Mouse (Mus musculus) skeletal muscle tissue, postnatal 0 days (tissue): ENCODE data around the gene Sipa1. TPM values are rescaled to one million over a fixed set of nuclear protein-coding genes. Genes with fewer than 3 reads are reported as not detected.

Experiments used
- microRNA-seq, 2 experiments: library from miRNA; unstranded; fragments of <30 nt; microRNA quantifications; one replicate each; pipeline ENCODE4; 2016
- polyA plus RNA-seq: library from polyadenylated mRNA; unstranded; fragments of >200 nt; fragmentation: Nextera tagmentation; extraction: Ambion mirVana; gene quantifications from 2 replicates; pipeline ENCODE4 v1.2.1, GENCODE M21; 2015

Gene Sipa1
- 20.3 and 21.1 TPM in 2 replicates for polyA plus RNA-seq

GRCm38 (mm10) chr19:5662981-5663913 lies at the start of gene Sipa1:
Gene Sipa1, minus strand, starts transcription at chr19:5663707.

DNA sequence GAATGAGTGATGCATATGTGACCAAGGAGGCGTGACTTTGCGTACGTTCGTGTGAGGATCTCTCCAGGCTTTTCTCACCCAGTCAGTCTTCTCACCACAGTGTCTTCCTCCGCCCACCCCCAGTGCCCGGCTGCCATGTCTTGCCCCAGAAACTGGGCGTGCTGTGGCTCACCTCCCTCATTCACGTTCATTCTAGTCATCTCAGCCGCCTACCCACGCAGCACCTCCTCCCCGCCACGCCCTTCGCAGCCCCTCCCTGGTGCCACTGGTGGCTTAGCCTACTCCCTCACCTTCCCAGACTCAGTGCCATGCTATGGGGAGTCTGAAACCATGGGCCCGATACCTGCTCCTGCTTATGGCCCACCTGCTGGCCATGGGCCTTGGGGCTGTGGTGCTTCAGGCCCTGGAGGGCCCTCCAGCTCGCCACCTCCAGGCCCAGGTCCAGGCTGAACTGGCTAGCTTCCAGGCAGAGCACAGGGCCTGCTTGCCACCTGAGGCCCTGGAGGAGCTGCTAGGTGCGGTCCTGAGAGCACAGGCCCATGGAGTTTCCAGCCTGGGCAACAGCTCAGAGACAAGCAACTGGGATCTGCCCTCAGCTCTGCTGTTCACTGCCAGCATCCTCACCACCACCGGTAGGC lies 40.8 kb upstream of the Sipa1 start, which contains the start of gene Kcnk7:
Kcnk7 (plus strand) TSS at position 205 of the 638 bp plus-strand sequence.

DNA sequence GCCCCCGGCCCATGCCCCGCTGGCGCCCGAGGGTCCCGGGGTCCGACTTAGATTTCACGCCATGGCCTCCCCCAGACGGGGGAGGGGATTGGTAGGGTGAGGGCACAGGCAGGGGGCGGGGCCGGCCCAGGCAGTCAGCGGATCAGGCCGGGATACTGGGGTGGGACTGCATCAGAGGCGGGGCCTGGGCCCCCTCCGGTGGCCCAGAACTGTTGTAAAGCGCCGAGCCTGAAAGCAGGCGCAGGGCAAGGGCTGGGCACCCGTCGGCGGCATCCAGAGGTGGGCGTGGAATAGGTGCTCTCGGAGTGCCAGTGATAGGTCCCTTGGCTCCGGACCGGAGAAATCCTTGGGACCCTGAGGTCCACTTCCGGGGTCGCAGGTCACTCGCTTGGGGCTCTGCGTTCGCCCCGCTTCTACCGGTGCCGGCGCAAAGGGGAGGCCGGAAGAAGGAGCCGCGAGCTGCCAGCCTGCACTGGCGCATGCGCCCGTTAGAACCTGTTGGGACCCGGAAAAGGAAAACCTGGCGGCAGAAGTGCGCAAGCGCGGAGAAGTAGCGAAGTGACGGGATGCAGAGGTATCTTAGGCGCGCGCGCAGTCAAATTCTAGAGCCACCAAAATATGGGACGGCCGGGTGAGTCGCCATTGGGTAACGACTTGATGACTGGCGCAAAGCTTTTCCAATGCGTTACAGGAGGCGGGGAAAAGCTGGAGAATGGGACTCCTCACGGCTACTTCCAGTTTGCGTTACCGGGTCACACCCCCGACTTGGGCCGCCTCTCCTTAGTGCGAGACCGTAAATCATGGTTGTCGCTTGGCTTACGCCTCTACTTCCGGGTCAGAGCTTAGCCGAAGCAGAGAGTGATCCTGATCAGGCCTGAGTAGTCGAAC lies 24.9 kb upstream of the Sipa1 start, which contains the start of the genes Map3k11 and Pcnx3:
Map3k11 (plus strand) TSS at position 543 of the 888 bp plus-strand sequence.
Pcnx3 (minus strand) TSS at position 709 of the 888 bp plus-strand sequence.

DNA sequence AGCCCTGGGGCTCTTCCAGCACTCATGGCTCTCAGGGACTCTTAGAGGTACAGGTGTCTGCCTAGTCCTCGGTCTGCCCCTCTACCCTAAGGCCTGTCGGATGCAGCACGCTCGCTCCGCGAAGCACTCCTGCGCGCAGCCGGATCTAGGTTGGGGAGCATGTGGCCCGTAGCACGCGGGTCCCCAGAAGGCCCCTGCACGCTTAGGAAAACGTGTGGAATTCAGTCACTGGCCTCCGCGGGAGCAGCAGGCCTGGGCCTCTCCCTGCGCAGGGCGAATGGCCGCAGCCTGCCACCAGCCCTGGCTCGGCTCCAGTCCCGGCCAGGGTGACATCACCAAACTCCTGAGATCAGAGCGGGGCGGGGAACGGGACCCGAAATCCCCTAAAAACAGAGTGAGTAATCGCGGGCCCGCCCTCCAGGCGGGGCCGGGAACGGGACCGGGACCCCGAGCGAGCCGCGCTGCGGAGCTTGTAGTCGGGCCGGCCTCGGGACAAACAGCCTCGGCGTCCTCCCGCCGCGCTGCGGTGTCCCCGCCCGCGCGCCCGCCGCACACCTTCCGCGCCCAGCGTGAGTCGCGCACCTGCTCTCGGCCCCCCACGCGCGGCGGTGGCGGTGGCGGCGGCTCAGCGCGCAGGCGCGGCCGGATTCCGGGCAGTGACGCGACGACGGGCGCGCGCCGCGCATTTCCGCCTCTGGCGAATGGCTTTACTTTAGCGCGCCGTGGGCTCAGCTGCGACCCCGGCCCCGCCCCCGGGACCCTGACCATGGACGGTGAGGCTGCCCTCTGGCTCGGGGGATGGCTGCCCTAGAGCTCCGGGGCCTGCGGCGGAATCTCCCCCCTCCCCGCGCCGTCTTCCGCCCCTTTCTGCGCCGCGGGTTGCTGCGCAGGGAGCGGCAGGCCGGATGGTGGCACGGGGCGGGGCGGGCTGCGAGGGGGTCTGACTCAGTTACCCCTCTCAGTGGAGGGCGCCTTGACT lies 26.1 kb downstream of the Sipa1 start, which contains the start of gene Rela:
Rela (plus strand) TSS at position 415 of the 979 bp plus-strand sequence.

GRCm38 (mm10) chr19:5609547-5610404 lies 53.7 kb downstream of the Sipa1 start, which contains the start of gene Kat5:
Gene Kat5, minus strand, starts transcription at chr19:5610237.

DNA sequence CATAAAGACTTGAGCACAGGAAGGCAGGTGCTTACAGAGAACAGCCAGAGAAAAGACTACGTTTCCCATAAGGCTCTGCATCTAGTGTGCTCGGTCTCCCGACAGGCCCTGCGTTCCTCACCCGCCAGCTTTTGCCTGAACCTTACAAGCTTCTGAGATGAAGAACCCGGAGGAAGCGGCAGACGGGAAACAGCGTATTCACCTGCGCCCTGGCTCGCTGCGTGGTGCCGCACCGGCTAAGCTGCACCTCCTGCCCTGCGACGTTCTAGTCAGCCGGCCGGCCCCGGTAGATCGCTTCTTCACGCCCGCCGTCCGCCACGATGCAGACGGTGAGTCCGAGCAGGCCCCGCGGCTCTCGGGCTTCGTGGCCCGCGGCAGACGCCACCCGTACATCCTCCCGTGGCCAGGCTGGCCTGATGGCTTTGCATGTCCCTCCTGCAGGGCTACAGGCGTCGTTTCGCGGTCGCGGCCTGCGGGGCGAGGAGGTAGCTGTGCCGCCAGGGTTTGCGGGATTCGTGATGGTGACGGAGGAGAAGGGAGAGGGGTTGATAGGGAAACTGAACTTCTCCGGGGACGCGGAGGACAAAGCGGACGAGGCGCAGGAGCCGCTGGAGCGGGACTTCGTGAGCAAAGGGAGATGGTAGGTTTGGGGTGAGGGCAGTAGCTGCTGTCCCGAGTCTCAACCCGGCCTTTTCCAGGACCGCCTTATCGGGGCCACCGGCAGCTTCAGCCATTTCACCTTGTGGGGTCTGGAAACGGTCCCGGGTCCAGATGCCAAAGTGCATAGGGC lies 61.6 kb downstream of the Sipa1 start, which contains the start of gene Rnaseh2c:
Rnaseh2c (plus strand) TSS at position 122 of the 790 bp plus-strand sequence.

Small RNAs within 50 kb of the gene (microRNA-seq; reads per million reads assigned to microRNA genes)
- 0 to 0.10 reads per million in 2 experiments for gene Mir6987

Other genes starting within 250 kb of the Sipa1 start
- gene Drap1, start 238.7 kb downstream of the Sipa1 start, polyA plus RNA-seq, result 361 and 364 TPM in 2 replicates
- gene AI837181, start 238.6 kb downstream of the Sipa1 start, polyA plus RNA-seq, result 46.1 and 48.8 TPM in 2 replicates
- not detected in 2 replicates for gene Fosl1, start 216.2 kb downstream of the Sipa1 start, polyA plus RNA-seq
- 6.8 and 8.5 TPM in 2 replicates for gene Ccdc85b, start 205.8 kb downstream of the Sipa1 start, polyA plus RNA-seq
- gene Fibp, start 203.1 kb downstream of the Sipa1 start, polyA plus RNA-seq, result 59.8 and 61.8 TPM in 2 replicates
- gene Ctsw, start 195.2 kb downstream of the Sipa1 start, polyA plus RNA-seq, result 0.15 and 0.55 TPM in 2 replicates
- 53.2 and 70.8 TPM in 2 replicates for gene Efemp2, start 189.8 kb downstream of the Sipa1 start, polyA plus RNA-seq
- gene Mus81, start 175.3 kb downstream of the Sipa1 start, polyA plus RNA-seq, result 29.2 and 31.8 TPM in 2 replicates
- 666 and 916 TPM in 2 replicates for gene Cfl1, start 173.3 kb downstream of the Sipa1 start, polyA plus RNA-seq
- 0.14 TPM in 1 of 2 replicates, not detected in the other for gene 1700020D05Rik, start 159.9 kb downstream of the Sipa1 start, polyA plus RNA-seq
- 6.4 and 8.5 TPM in 2 replicates for gene Snx32, start 153.2 kb downstream of the Sipa1 start, polyA plus RNA-seq
- gene Ovol1, start 103.1 kb downstream of the Sipa1 start, polyA plus RNA-seq, result 0.65 TPM in 1 of 2 replicates, not detected in the other
- gene Ap5b1, start 95.7 kb downstream of the Sipa1 start, polyA plus RNA-seq, result 1.1 and 2.0 TPM in 2 replicates
- 48.4 and 58.1 TPM in 2 replicates for gene Rnaseh2c, start 61.8 kb downstream of the Sipa1 start, polyA plus RNA-seq
- gene Kat5, start 53.5 kb downstream of the Sipa1 start, polyA plus RNA-seq, result 28.4 and 28.8 TPM in 2 replicates
- gene Rela, start 26.2 kb downstream of the Sipa1 start, polyA plus RNA-seq, result 24.4 and 28.3 TPM in 2 replicates
- 15.5 and 16.8 TPM in 2 replicates for gene Map3k11, start 25.0 kb upstream of the Sipa1 start, polyA plus RNA-seq
- 4.7 and 6.5 TPM in 2 replicates for gene Pcnx3, start 25.2 kb upstream of the Sipa1 start, polyA plus RNA-seq
- gene Kcnk7, start 40.7 kb upstream of the Sipa1 start, polyA plus RNA-seq, result 0.35 and 0.52 TPM in 2 replicates
- gene Ehbp1l1, start 62.6 kb upstream of the Sipa1 start, polyA plus RNA-seq, result 133 and 144 TPM in 2 replicates
- gene Fam89b, start 65.9 kb upstream of the Sipa1 start, polyA plus RNA-seq, result 85.5 and 88.0 TPM in 2 replicates
- gene Ltbp3, start 77.2 kb upstream of the Sipa1 start, polyA plus RNA-seq, result 20.1 and 31.1 TPM in 2 replicates
- 57.0 and 57.9 TPM in 2 replicates for gene Scyl1, start 107.7 kb upstream of the Sipa1 start, polyA plus RNA-seq
- gene Frmd8, start 211.6 kb upstream of the Sipa1 start, polyA plus RNA-seq, result 7.9 and 9.9 TPM in 2 replicates
- 2.9 and 4.3 TPM in 2 replicates for gene Slc25a45, start 214.1 kb upstream of the Sipa1 start, polyA plus RNA-seq
- gene Tigd3, start 230.4 kb upstream of the Sipa1 start, polyA plus RNA-seq, result 1.1 and 1.3 TPM in 2 replicates
- gene Dpf2, start 249.3 kb upstream of the Sipa1 start, polyA plus RNA-seq, result 63.6 and 64.0 TPM in 2 replicates